Mouse (Mus musculus) CH12.LX (cell line): Measurements from ENCODE around the gene Lbp. TPM values are rescaled to one million over a fixed set of nuclear protein-coding genes. Genes with fewer than 3 reads are reported as not detected.

Source experiments
- DNase-seq: peaks from one replicate; pipeline ENCODE4 v3.0.0-alpha.2; 2013; ENCODE audit errors: extremely low read depth
- H3K27ac ChIP-seq: 2 replicates; pipeline ENCODE4 v1.5.1; 2012; ENCODE audit warnings: low read depth, mild to moderate bottlenecking, control low read depth, moderate library complexity; ENCODE audit not compliant: insufficient read depth
- H3K27me3 ChIP-seq: replicated peaks from 2 replicates; pipeline ENCODE3; 2012; ENCODE audit warnings: inconsistent platforms
- H3K36me3 ChIP-seq, 2 experiments: replicated peaks in 1 of 2; 2 replicates each; pipeline versions ENCODE3 to v1.6.1; 2012; ENCODE audit warnings: inconsistent platforms in 1 of 2, low read length in 1 of 2, mild to moderate bottlenecking in 1 of 2, mixed read lengths in 1 of 2, moderate library complexity in 1 of 2; ENCODE audit not compliant: control insufficient read depth in 1 of 2, insufficient read depth in 1 of 2
- H3K4me1 ChIP-seq, 2 experiments: 2 replicates each; pipeline ENCODE4 v1.6.1; 2012; ENCODE audit warnings: inconsistent platforms in 1 of 2, moderate library complexity in 1 of 2; ENCODE audit not compliant: insufficient read depth in 2 of 2, control insufficient read depth in 1 of 2
- H3K4me2 ChIP-seq: 2 replicates; pipeline ENCODE4 v1.6.1; 2012; ENCODE audit warnings: low read depth, mild to moderate bottlenecking, control low read depth; ENCODE audit not compliant: poor library complexity, insufficient read depth, severe bottlenecking
- H3K4me3 ChIP-seq, 3 experiments: fragments of 150-350 bp in 1 of 3; sonication (generic) in 1 of 3; replicated peaks in 1 of 3; 2 replicates each; pipeline versions ENCODE3 to v1.5.1; 2011 to 2012; ENCODE audit warnings: low read depth in 2 of 3, low read length in 2 of 3, mild to moderate bottlenecking in 2 of 3, moderate library complexity in 2 of 3, control low read depth in 1 of 3, improper control_type of control experiment in 1 of 3, inconsistent platforms in 1 of 3, mixed read lengths in 1 of 3; ENCODE audit not compliant: poor library complexity in 1 of 3
- H3K79me2 ChIP-seq: replicated peaks from 2 replicates; pipeline ENCODE4 v1.6.1; 2012; ENCODE audit warnings: mild to moderate bottlenecking, moderate library complexity; ENCODE audit not compliant: control insufficient read depth, poor library complexity, insufficient read depth, severe bottlenecking; ENCODE audit errors: extremely low read depth
- H3K9ac ChIP-seq: 2 replicates; pipeline ENCODE4 v1.6.1; 2012; ENCODE audit warnings: low read depth, mild to moderate bottlenecking, control low read depth, moderate library complexity; ENCODE audit not compliant: insufficient read depth
- H3K9me3 ChIP-seq: replicated peaks from 2 replicates; pipeline ENCODE3; 2012; ENCODE audit warnings: low read length, inconsistent platforms, mixed read lengths
- BHLHE40 ChIP-seq: IDR thresholded peaks from 2 replicates; pipeline ENCODE4 v1.6.1; 2011; ENCODE audit warnings: mild to moderate bottlenecking, low read depth, low read length, improper control_type of control experiment
- CHD1 ChIP-seq: IDR thresholded peaks from 2 replicates; pipeline ENCODE4 v1.6.1; 2012; ENCODE audit warnings: low read depth, low read length, improper control_type of control experiment, inconsistent platforms
- CHD2 ChIP-seq: IDR thresholded peaks from 2 replicates; pipeline ENCODE4 v1.6.1; 2011; ENCODE audit warnings: low read length, improper control_type of control experiment
- CTCF ChIP-seq, 2 experiments: IDR thresholded peaks in 1 of 2; conservative IDR thresholded peaks in 1 of 2; 2 replicates each; pipeline ENCODE4 v1.5.1; 2011 to 2012; ENCODE audit warnings: low read depth in 2 of 2, low read length in 2 of 2, improper control_type of control experiment in 1 of 2, inconsistent platforms in 1 of 2, mild to moderate bottlenecking in 1 of 2, moderate library complexity in 1 of 2
- E2F4 ChIP-seq: IDR thresholded peaks from 2 replicates; pipeline ENCODE4 v1.6.1; 2011; ENCODE audit warnings: low read depth, low read length, improper control_type of control experiment; ENCODE audit not compliant: insufficient replicate concordance
- ELF1 ChIP-seq: IDR thresholded peaks from 2 replicates; pipeline ENCODE4 v1.6.1; 2014; ENCODE audit warnings: low read depth, mild to moderate bottlenecking, inconsistent platforms, low read length, improper control_type of control experiment
- EP300 ChIP-seq: IDR thresholded peaks from 2 replicates; pipeline ENCODE4 v1.6.1; 2011; ENCODE audit warnings: low read length, improper control_type of control experiment
- ETS1 ChIP-seq: conservative IDR thresholded peaks from 2 replicates; pipeline ENCODE4 v1.6.1; 2012; ENCODE audit warnings: low read depth, mild to moderate bottlenecking, inconsistent platforms, low read length, improper control_type of control experiment, moderate library complexity
- GABPA ChIP-seq: IDR thresholded peaks from 2 replicates; pipeline ENCODE4 v1.6.1; 2012; ENCODE audit warnings: low read depth, low read length, improper control_type of control experiment, inconsistent platforms; ENCODE audit not compliant: insufficient replicate concordance
- HCFC1 ChIP-seq: IDR thresholded peaks from 2 replicates; pipeline ENCODE4 v1.6.1; 2012; ENCODE audit warnings: low read depth, mild to moderate bottlenecking, inconsistent platforms, low read length, improper control_type of control experiment
- IRF4 ChIP-seq: IDR thresholded peaks from 2 replicates; pipeline ENCODE4 v1.6.1; 2014; ENCODE audit warnings: low read depth, mild to moderate bottlenecking, inconsistent platforms, low read length, improper control_type of control experiment
- JUN ChIP-seq: IDR thresholded peaks from 2 replicates; pipeline ENCODE4 v1.6.1; 2011; ENCODE audit warnings: low read depth, mild to moderate bottlenecking, low read length, improper control_type of control experiment, moderate library complexity; ENCODE audit not compliant: insufficient read depth
- JUND ChIP-seq: conservative IDR thresholded peaks from 2 replicates; pipeline ENCODE4 v1.6.1; 2011; ENCODE audit warnings: low read depth, low read length, improper control_type of control experiment
- KAT2A ChIP-seq: IDR thresholded peaks from 2 replicates; pipeline ENCODE4 v1.6.1; 2012; ENCODE audit warnings: low read length, improper control_type of control experiment, inconsistent platforms; ENCODE audit not compliant: insufficient replicate concordance
- MAFK ChIP-seq: IDR thresholded peaks from 2 replicates; pipeline ENCODE4 v1.6.1; 2011; ENCODE audit warnings: low read length, improper control_type of control experiment; ENCODE audit not compliant: insufficient replicate concordance
- MAX ChIP-seq: IDR thresholded peaks from 2 replicates; pipeline ENCODE4 v1.6.1; 2011; ENCODE audit warnings: low read length, improper control_type of control experiment
- MAZ ChIP-seq: IDR thresholded peaks from 2 replicates; pipeline ENCODE4 v1.6.1; 2012; ENCODE audit warnings: low read depth, mild to moderate bottlenecking, inconsistent platforms, low read length, improper control_type of control experiment, moderate library complexity
- MEF2A ChIP-seq: IDR thresholded peaks from 2 replicates; pipeline ENCODE4 v1.6.1; 2014; ENCODE audit warnings: low read depth, mild to moderate bottlenecking, inconsistent platforms, low read length, improper control_type of control experiment, borderline replicate concordance
- MXI1 ChIP-seq: IDR thresholded peaks from 2 replicates; pipeline ENCODE4 v1.6.1; 2011; ENCODE audit warnings: mild to moderate bottlenecking, low read depth, low read length, improper control_type of control experiment
- MYC ChIP-seq: IDR thresholded peaks from 2 replicates; pipeline ENCODE4 v1.6.1; 2011; ENCODE audit warnings: low read depth, mild to moderate bottlenecking, improper control_type of control experiment, low read length
- NELFE ChIP-seq: IDR thresholded peaks from 2 replicates; pipeline ENCODE4 v1.6.1; 2011; ENCODE audit warnings: low read depth, low read length, improper control_type of control experiment
- NRF1 ChIP-seq: IDR thresholded peaks from 2 replicates; pipeline ENCODE4 v1.6.1; 2014; ENCODE audit warnings: low read depth, mild to moderate bottlenecking, inconsistent platforms, low read length, improper control_type of control experiment, moderate library complexity
- PAX5 ChIP-seq: IDR thresholded peaks from 2 replicates; pipeline ENCODE4 v1.6.1; 2012; ENCODE audit warnings: low read length, inconsistent platforms, mixed read lengths
- POLR2A ChIP-seq: IDR thresholded peaks from 2 replicates; pipeline ENCODE4 v1.6.1; 2011; ENCODE audit warnings: low read depth, mild to moderate bottlenecking, improper control_type of control experiment, low read length
- POLR2AphosphoS2 ChIP-seq: IDR thresholded peaks from 2 replicates; pipeline ENCODE4 v1.6.1; 2011; ENCODE audit warnings: low read depth, low read length, improper control_type of control experiment
- RAD21 ChIP-seq: IDR thresholded peaks from 2 replicates; pipeline ENCODE4 v1.6.1; 2011; ENCODE audit warnings: low read depth, mild to moderate bottlenecking, low read length, improper control_type of control experiment, moderate library complexity
- RCOR1 ChIP-seq: conservative IDR thresholded peaks from 2 replicates; pipeline ENCODE4 v1.6.1; 2012; ENCODE audit warnings: low read depth, mild to moderate bottlenecking, inconsistent platforms, low read length, improper control_type of control experiment
- SIN3A ChIP-seq: IDR thresholded peaks from 2 replicates; pipeline ENCODE4 v1.6.1; 2012; ENCODE audit warnings: low read length, improper control_type of control experiment, inconsistent platforms
- SMC3 ChIP-seq: IDR thresholded peaks from 2 replicates; pipeline ENCODE4 v1.6.1; 2011; ENCODE audit warnings: low read depth, low read length, improper control_type of control experiment
- TBP ChIP-seq: conservative IDR thresholded peaks from 2 replicates; pipeline ENCODE4 v1.6.1; 2011; ENCODE audit warnings: low read depth, low read length, improper control_type of control experiment
- TCF12 ChIP-seq: IDR thresholded peaks from 2 replicates; pipeline ENCODE4 v1.6.1; 2014; ENCODE audit warnings: low read depth, mild to moderate bottlenecking, inconsistent platforms, low read length, improper control_type of control experiment
- UBTF ChIP-seq: IDR thresholded peaks from 2 replicates; pipeline ENCODE4 v1.6.1; 2012; ENCODE audit warnings: low read depth, mild to moderate bottlenecking, inconsistent platforms, low read length, improper control_type of control experiment, moderate library complexity
- USF1 ChIP-seq: IDR thresholded peaks from 2 replicates; pipeline ENCODE4 v1.6.1; 2014; ENCODE audit warnings: low read depth, mild to moderate bottlenecking, inconsistent platforms, low read length, improper control_type of control experiment
- USF2 ChIP-seq: conservative IDR thresholded peaks from 2 replicates; pipeline ENCODE4 v1.6.1; 2011; ENCODE audit warnings: low read depth, low read length, improper control_type of control experiment
- ZC3H11A ChIP-seq: IDR thresholded peaks from 2 replicates; pipeline ENCODE4 v1.6.1; 2012; ENCODE audit warnings: low read depth, mild to moderate bottlenecking, inconsistent platforms, low read length, improper control_type of control experiment
- ZKSCAN1 ChIP-seq: IDR thresholded peaks from 2 replicates; pipeline ENCODE4 v1.6.1; 2012; ENCODE audit warnings: low read depth, inconsistent platforms, low read length, improper control_type of control experiment, borderline replicate concordance
- ZMIZ1 ChIP-seq: IDR thresholded peaks from 2 replicates; pipeline ENCODE4 v1.6.1; 2012; ENCODE audit warnings: low read depth, mild to moderate bottlenecking, inconsistent platforms, low read length, improper control_type of control experiment
- ZNF384 ChIP-seq: IDR thresholded peaks from 2 replicates; pipeline ENCODE4 v1.6.1; 2012; ENCODE audit warnings: low read depth, low read length, improper control_type of control experiment, inconsistent platforms
- dilution Hi-C: fragments of 300-500 bp; cut with MboI; formaldehyde crosslinking; loops from 2 replicates; pipeline ENCODE4 v1.14.3; 2020; ENCODE audit warnings: low sequenced_read_pairs; ENCODE audit not compliant: extremely low pct_unique_long_range_greater_than_20kb, extremely low pct_ligation_motif_present
- in situ Hi-C: fragments of 300-500 bp; cut with MboI; formaldehyde crosslinking; loops from 3 replicates; pipeline ENCODE4 v1.14.3; 2019; ENCODE audit warnings: low sequenced_read_pairs, low pct_ligation_motif_present, low pct_unique_long_range_greater_than_20kb, mixed read lengths
- polyA plus RNA-seq: library from polyadenylated mRNA; unstranded; fragments of >175 nt; gene quantifications from 2 replicates; pipeline ENCODE4 v1.2.1, GENCODE M21; 2012; ENCODE audit warnings: low read depth; ENCODE audit not compliant: insufficient read length
- total RNA-seq, 2 experiments: library from RNA; depleted of rRNA; stranded (reverse); fragments of 300-350 nt in 1 of 2; fragments of >200 nt in 1 of 2; gene quantifications; 2 replicates each; pipeline ENCODE4 v1.2.3; 2012 to 2014

The Lbp gene
- total and polyA plus RNA-seq, 3 experiments = 0.04 to 0.27 TPM; not detected in 1

DNA sequence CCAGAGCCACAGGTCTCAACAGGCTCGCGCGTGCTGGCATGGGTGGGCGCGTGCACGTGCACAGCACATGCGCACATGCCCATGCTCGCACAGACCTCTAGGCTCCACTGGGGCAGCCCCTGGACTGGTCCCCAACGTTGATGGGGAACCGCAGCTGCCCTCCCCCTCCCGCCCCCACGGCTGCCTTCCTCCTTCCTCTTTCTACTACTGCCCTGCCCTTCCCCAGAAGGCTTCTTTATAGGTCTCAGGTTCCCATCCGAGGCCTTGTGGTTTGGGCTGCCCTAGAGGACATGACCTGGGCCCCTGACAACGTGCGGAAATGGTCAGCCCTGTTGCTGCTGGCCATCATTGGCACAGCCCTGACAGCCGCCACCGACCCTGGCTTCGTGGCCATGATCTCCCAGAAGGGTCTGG lies 48.3 kb upstream of the Lbp start, which contains the start of gene Bpi:
Gene Bpi (plus strand): TSS at position 90 of the 414 bp plus-strand sequence.
- dilution Hi-C loops = no loop called here
- no peak for TF ChIP-seq SMC3
- no peak for TF ChIP-seq RCOR1
- no peak for TF ChIP-seq SIN3A
- no peak for TF ChIP-seq POLR2AphosphoS2
- TF ChIP-seq ZKSCAN1 = no peak
- no peak; the same call in 1 of the 2 replicates for TF ChIP-seq ZNF384
- TF ChIP-seq USF1 = no peak
- TF ChIP-seq GABPA = no peak
- peak; percentile 85 for TF ChIP-seq TBP
- no peak for TF ChIP-seq ZC3H11A
- no peak; the same call in 1 of the 2 replicates for TF ChIP-seq EP300
- no peak for TF ChIP-seq HCFC1
- no peak for TF ChIP-seq MAFK
- no peak for TF ChIP-seq JUND
- no peak for TF ChIP-seq RAD21
- peak; percentile 51; the same call in 1 of the 2 replicates for TF ChIP-seq ETS1
- peak; percentile 63 for TF ChIP-seq ELF1
- TF ChIP-seq NELFE = no peak
- TF ChIP-seq CHD2 = peak; percentile 43; the same call in 1 of the 2 replicates
- no peak for TF ChIP-seq USF2
- TF ChIP-seq IRF4 = peak; percentile 67
- no peak for TF ChIP-seq E2F4
- TF ChIP-seq MXI1 = no peak
- TF ChIP-seq NRF1 = peak; percentile 85
- no peak for TF ChIP-seq POLR2A
- peak; percentile 98 for TF ChIP-seq UBTF
- TF ChIP-seq JUN = no peak
- TF ChIP-seq CHD1 = no peak
- no peak for TF ChIP-seq CTCF (conservative IDR thresholded peaks at IDR 0.05 in 1 of 2, IDR thresholded peaks at IDR 0.05 in 1 of 2; ENCODE audit: low read depth in 2 of 2, low read length in 2 of 2)
- no peak for TF ChIP-seq ZMIZ1
- no peak for TF ChIP-seq PAX5
- TF ChIP-seq MYC = 0 out of 2 replicates have a peak, but pooled peaks have one; percentile 42
- peak; percentile 99 for TF ChIP-seq BHLHE40
- peak; percentile 85; the same call in 1 of the 2 replicates for TF ChIP-seq MAZ
- TF ChIP-seq MAX = peak; percentile 83
- TF ChIP-seq MEF2A = peak; percentile 43; the same call in 1 of the 2 replicates
- TF ChIP-seq KAT2A = no peak
- peak; percentile 59 for TF ChIP-seq TCF12
- TF ChIP-seq, all 38 proteins: peak for 13
- peak within 1 kb of the TSS in 2 of 3 experiments; percentile 14 to 43 for H3K4me3 ChIP-seq
- no peaks in the 10 kb centered on the region for H3K36me3 ChIP-seq
- in situ Hi-C loops = loop anchor here (5.0 kb wide), 1 partner anchor 41 kb away; no protein-coding TSS in a partner anchor
- no peaks in the 10 kb centered on the region for H3K79me2 ChIP-seq
- H3K27me3 ChIP-seq = peaks cover 1% of the 10 kb centered on the region
- H3K4me1 ChIP-seq = peaks cover 7 to 53% of the 10 kb centered on the region in 2 experiments
- peak within 1 kb of the TSS; percentile 79 for H3K4me2 ChIP-seq
- H3K27ac ChIP-seq = no peak within 1 kb of the TSS
- no peaks in the 10 kb centered on the region for H3K9me3 ChIP-seq
- DNase-seq = peak; percentile 77
- no peak within 1 kb of the TSS for H3K9ac ChIP-seq
